Mouse (Mus musculus) testis, postnatal 14 days (tissue): ENCODE results near the gene Chid1.
"Not testable (repeated sequence)": the region's sequence is repeated elsewhere in the genome, so short reads cannot be mapped to it uniquely, and the experiment has no call there.

Experiments used
- DNase-seq: peaks from one replicate; pipeline ENCODE4 v3.0.0; 2021; ENCODE audit warnings: low spot score

Gene Chid1

DNA sequence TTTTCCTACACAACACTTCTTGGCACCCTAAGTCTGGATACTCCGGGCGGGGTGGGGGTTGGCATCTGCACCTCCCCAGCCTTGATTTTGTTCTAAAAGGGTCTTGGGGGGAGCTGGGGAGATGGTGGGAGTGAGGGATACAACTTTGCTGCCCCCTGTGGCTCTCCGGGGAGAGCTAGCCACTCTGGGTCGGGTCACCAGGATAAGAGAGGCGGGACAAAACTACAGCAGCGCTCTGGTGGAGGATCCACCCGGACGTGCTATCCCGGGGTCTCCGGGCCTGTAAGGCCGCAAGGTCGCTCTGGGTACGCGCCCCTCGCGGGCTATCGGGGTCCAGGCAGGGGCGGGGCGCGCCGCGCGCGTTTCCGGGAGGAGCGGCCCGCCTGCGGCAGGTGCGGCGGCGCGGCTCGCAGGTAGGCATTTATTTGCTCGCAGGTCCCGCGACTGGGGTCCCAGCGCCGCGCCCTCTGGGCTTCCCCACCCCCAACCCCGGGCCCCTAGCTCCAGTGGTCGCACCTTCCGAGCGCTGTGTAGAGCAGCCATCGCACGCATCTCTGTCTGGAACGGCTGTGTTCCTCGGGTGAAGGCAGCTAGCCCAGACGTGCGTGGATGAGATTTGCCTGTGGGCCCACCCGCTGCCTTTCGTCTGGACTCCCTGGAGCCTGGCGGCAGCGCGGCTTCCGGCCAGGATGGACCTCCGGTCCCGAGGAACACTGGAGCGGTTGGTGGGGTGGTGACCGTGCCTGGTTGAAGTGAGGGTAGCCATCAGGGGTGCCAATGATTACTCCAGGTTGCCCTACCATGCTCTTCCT lies 77.9 kb downstream of the Chid1 start:
- no peak for DNase-seq

GRCm38 (mm10) chr7:141460391-141461113 lies 79.1 kb downstream of the Chid1 start, which contains the start of gene Cracr2b:
Gene Cracr2b (plus strand): TSS chr7:141461094.
- no peak for DNase-seq

DNA sequence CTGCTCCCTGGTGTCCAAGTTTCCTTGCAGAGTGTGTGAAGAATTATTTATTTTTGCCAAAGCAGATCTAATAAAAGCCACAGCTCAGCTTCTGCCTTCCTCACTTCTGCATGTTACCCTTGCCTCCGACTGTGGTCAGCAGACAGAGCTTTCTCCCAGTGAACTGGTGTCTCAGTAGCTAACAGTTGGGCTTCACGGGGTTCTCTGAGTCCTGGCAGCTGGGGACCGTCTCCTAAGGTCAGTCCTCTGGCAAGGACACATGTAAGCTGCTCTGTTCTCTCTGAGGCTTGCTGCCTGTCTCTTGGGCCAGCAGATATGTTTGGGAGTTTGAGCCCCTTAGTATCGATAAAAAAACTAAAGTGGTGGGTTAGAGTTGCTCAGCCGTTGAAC lies 79.7 kb downstream of the Chid1 start:
- DNase-seq = no peak

DNA sequence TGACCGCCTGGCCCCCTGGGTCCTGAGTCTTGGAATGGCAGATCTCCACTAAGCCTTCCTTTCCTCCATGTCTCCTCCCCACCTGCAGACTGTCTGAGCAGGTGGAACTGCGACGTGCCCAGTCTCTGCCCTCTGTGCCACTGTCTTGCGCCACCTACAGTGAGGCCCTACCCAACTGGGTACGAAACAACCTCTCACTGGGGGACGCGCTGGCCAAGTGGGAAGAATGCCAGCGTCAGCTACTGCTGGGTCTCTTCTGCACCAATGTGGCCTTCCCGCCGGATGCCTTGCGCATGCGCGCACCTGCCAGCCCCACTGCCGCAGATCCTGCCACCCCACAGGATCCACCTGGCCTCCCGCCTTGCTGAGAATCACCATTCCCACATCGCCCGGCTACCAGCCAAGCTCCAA lies 80.4 kb downstream of the Chid1 start:
- DNase-seq = no peak

DNA sequence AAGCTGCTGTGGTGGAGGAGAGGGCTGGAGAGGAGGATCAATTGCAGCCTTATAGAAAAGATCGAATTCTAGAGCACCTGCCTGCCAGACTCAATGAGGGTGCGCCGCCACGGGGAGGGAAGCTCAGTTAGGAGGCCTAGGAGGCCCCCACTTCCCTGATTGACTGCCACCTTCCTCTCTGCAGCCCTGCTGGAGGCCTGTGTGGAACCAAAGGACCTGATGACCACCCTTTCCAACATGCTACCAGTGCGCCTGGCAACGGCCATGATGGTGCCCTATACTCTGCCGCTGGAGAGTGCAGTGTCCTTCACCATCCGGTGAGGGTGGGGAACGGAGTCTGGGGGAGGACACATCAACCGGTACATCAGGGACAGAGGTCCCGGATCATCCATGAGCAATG lies 81.0 kb downstream of the Chid1 start:
- DNase-seq = no peak

GRCm38 (mm10) chr7:141457986-141458660 lies 81.5 kb downstream of the Chid1 start:
- DNase-seq = no peak

- DNase-seq = no peak
These were observed 82.4 kb downstream of the Chid1 start for GRCm38 (mm10) chr7:141457236-141457635.

GRCm38 (mm10) chr7:141456739-141457138 lies 82.9 kb downstream of the Chid1 start:
- DNase-seq = no peak

DNA sequence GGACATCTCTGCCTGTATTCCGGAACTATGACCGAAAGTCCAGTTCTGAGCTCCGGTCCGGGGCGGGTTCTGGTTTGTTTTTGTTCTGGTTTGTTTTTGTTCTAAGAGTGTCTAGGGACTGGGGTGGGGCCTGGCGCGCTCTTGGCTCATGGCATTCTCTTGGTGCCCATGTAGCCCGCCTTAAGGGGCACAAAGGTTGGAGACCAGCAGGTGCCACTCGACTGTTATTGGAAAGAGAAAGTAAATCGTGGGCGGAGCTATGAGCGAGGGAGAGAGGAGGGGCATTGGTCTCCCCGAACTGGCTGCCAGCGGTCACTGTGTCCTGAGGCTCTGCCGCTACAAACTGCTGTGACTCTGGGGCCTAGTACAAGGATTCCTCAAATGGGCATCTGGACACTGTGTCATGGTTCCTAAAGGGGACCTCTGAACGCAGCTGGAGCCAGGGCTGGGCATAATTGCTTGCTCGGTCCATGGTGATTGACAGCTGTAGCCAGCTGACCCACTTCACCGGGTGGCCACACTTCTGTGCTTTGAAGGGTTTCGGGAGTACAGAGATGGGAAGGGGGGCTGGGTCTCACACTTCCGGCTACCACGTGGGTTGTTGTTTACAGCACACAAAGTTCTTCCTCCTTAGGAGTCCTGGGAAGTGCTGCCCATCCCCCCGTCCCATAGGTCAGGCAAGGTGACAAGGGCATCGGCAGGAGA lies 83.9 kb downstream of the Chid1 start:
- DNase-seq = no peak

GRCm38 (mm10) chr7:141454967-141455551 lies 84.6 kb downstream of the Chid1 start, which contains the start of gene Pnpla2:
Gene Pnpla2 (plus strand): TSS chr7:141455198.
- DNase-seq = peak; percentile 91

DNA sequence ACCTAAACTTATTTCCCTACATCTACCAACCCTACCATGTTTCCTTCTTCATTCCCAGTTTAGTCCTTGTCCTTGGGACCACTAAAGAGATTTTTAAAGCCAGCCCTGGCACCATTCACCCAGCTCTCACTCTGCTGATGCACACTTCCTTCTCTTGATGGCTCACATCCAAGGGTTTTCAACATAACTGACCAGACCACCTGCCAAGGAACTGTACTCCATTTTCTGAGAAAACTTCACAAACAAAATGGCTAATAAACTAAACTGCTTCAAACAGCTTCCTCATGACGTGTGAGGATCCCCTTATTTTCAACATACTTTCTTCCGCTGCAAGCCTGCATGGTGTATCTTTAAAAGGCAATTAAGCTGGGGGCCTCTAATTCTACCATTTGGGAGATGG lies 86.0 kb downstream of the Chid1 start:
- DNase-seq = no peak

DNA sequence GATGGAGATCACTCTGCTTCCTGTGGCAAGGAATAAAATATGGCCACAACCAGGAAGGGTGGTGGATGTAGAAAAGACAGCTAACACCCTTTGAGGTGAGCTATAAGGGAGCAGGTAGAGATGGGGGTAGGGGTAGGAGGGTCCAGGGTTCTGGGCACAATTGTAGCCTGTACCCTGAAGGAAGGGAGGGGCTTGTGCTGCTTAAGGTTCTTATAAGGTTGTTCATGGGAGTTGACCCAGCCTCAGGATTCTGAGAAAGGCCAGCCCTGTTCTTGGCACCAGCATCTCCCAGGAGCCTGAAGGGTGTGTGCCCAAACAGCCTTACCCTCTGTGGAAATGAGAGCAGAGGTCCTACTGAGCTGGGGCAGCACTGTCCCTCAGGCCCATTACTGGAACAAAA lies 87.7 kb downstream of the Chid1 start:
- no peak for DNase-seq

DNA sequence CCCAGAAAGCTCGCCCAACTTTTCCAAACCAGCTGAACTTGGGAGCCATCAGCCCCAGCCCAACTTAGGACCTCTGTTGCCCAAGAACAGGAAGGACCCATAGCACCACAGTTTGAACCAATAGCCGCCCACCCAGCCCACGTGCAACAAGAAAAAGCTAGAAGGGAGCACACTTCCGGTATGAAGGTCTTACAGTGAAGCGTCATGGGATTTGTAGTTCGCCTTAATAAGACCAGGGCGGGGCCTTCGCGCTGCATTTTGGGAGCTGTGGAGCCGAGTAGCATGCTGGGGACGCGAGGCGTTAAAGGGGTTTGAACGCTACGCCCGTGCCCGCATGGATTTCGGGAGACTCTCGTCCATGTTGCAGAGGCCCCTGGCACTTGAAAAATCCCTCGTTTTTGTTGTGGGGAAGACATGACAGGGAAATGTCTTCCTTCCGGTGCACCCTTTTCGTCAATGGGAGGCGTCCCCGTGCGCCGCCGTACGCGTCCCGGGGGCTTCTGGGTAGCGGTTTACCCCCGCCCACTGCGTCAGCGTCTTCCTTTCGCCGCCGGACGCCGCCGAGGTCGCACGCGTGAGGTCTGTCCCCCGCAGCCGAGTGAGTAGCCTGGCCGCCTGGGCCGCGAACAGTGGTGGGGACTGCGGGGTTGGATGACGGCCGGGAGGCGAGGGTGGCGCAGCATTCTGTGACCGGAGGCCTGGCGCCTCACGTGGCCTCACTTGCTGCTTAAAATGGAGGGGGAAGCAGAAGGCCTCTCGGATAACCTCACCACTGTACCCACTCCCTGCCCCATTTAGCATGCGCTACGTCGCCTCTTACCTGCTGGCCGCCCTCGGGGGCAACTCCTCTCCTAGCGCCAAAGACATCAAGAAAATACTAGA lies 92.3 kb downstream of the Chid1 start, which contains the start of gene Rplp2:
TSS of gene Rplp2 (plus strand) at position 261 of the 882 bp plus-strand sequence.
- DNase-seq = peak; percentile 94

DNA sequence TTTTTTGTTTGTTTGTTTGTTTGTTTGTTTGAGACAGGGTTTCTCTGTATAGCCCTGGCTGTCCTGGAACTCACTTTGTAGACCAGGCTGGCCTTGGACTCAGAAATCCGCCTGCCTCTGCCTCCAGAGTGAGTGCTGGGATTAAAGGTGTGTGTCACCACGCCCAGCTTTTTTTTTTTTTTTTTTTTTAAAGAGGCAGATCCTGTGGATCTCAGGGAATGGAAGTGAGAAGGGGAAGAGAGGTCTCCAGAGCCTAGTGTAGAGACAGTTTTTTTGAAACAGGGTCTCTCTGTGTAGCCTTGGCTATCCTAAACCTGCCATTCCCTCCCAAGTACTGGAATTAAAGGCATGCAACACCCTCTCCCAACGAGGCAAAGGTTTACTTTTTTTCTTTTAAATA lies 93.3 kb downstream of the Chid1 start:
- not testable (repeated sequence) for DNase-seq

DNA sequence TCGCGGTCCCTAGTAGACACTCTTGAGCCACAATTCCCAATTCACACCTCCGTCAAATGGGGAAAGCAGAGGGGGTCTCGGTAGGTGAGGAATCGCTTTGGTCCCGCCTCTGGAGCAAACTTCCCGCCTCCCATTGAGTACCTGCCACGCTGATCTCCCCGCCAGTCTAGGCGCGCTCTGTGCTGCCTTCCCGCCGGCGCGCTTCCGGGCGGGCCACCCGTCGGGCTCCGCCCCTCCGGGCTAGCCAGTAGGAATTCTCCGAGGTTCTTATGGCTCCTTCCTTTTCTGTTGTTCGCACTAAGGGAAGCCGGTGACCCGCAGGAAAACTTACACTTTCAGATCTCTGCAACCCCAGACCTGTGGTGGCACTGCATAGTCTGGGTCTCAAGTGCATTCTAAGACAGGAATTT lies 95.8 kb downstream of the Chid1 start, which contains the start of gene Pidd1:
TSS of gene Pidd1 (minus strand) at position 198 of the 410 bp plus-strand sequence.
- no peak for DNase-seq
